Mouse (Mus musculus): ENCODE data around the gene Afp. TPM values are rescaled to one million over a fixed set of nuclear protein-coding genes. Genes with fewer than 3 reads are reported as not detected.

Afp gene
- polyA plus RNA-seq, 1 experiment from 2014 or later: 1.1 TPM

- 50% methylated on average over 6 of the region's 6 CpGs for WGBS
- Histone ChIP-seq H3K27ac (replicated peaks in 1 of 2; ENCODE audit: control insufficient read depth in 1 of 2, insufficient read depth in 1 of 2, low read depth in 2 of 2, low read length in 2 of 2) (no peak overlapping the region), H3K9me3 (ENCODE audit: control insufficient read depth, low read length) (no peaks in the 10 kb centered on the region), H3K36me3 (ENCODE audit: control insufficient read depth, insufficient read depth, low read length) (no peaks in the 10 kb centered on the region), H3K4me2 (ENCODE audit: low read length) (no peak overlapping the region), H3K4me3 (ENCODE audit: control insufficient read depth in 1 of 2, insufficient read depth in 1 of 2, low read depth in 1 of 2, low read length in 2 of 2) (no peak overlapping the region), H3K9ac (ENCODE audit: low read length) (no peak overlapping the region), H3K4me1 (ENCODE audit: control insufficient read depth in 2 of 2, insufficient read depth in 2 of 2, low read length in 2 of 2) (no peaks in the 10 kb centered on the region), H3K27me3 (ENCODE audit: control insufficient read depth, insufficient read depth, low read length) (no peaks in the 10 kb centered on the region)
- no peak for ATAC-seq (ENCODE audit: insufficient number of reproducible peaks, insufficient read depth, low FRiP score, low read depth)
These were observed 23.3 kb upstream of the Afp start for GRCm38 (mm10) chr5:90467245-90467644.

- Histone ChIP-seq H3K27me3 (ENCODE audit: control insufficient read depth, insufficient read depth, low read length) (no peaks in the 10 kb centered on the region), H3K4me1 (ENCODE audit: control insufficient read depth in 2 of 2, insufficient read depth in 2 of 2, low read length in 2 of 2) (no peaks in the 10 kb centered on the region), H3K36me3 (ENCODE audit: control insufficient read depth, insufficient read depth, low read length) (no peaks in the 10 kb centered on the region), H3K9me3 (ENCODE audit: control insufficient read depth, low read length) (no peaks in the 10 kb centered on the region), H3K9ac (ENCODE audit: low read length) (no peak overlapping the region), H3K4me3 (ENCODE audit: control insufficient read depth in 1 of 2, insufficient read depth in 1 of 2, low read depth in 1 of 2, low read length in 2 of 2) (no peak overlapping the region), H3K27ac (replicated peaks in 1 of 2; ENCODE audit: control insufficient read depth in 1 of 2, insufficient read depth in 1 of 2, low read depth in 2 of 2, low read length in 2 of 2) (no peak overlapping the region), H3K4me2 (ENCODE audit: low read length) (no peak overlapping the region)
- 75% methylated on average over 3 of the region's 3 CpGs for WGBS
- ATAC-seq (ENCODE audit: insufficient number of reproducible peaks, insufficient read depth, low FRiP score, low read depth): no peak
These were observed 19.7 kb upstream of the Afp start for GRCm38 (mm10) chr5:90470836-90471235.

- H3K27ac ChIP-seq (replicated peaks in 1 of 2; ENCODE audit: control insufficient read depth in 1 of 2, insufficient read depth in 1 of 2, low read depth in 2 of 2, low read length in 2 of 2): no peak overlapping the region
These were observed 16.6 kb upstream of the Afp start for GRCm38 (mm10) chr5:90473902-90474301.

GRCm38 (mm10) chr5:90474369-90474768 lies 16.2 kb upstream of the Afp start:
- Histone ChIP-seq H3K9ac (ENCODE audit: low read length) (no peak overlapping the region), H3K4me3 (ENCODE audit: control insufficient read depth in 1 of 2, insufficient read depth in 1 of 2, low read depth in 1 of 2, low read length in 2 of 2) (no peak overlapping the region), H3K27me3 (ENCODE audit: control insufficient read depth, insufficient read depth, low read length) (no peaks in the 10 kb centered on the region), H3K36me3 (ENCODE audit: control insufficient read depth, insufficient read depth, low read length) (no peaks in the 10 kb centered on the region), H3K4me1 (ENCODE audit: control insufficient read depth in 2 of 2, insufficient read depth in 2 of 2, low read length in 2 of 2) (no peaks in the 10 kb centered on the region), H3K4me2 (ENCODE audit: low read length) (no peak overlapping the region), H3K9me3 (ENCODE audit: control insufficient read depth, low read length) (no peaks in the 10 kb centered on the region), H3K27ac (replicated peaks in 1 of 2; ENCODE audit: control insufficient read depth in 1 of 2, insufficient read depth in 1 of 2, low read depth in 2 of 2, low read length in 2 of 2) (no peak overlapping the region)
- WGBS: 76% methylated on average over 5 of the region's 5 CpGs
- ATAC-seq (ENCODE audit: insufficient number of reproducible peaks, insufficient read depth, low FRiP score, low read depth): no peak

More at GRCm38 (mm10) chr5:90473902-90474301, 16.6 kb upstream of the Afp start:
- 89% methylated on average over 4 of the region's 4 CpGs for WGBS
- Histone ChIP-seq H3K9ac (ENCODE audit: low read length) (no peak overlapping the region), H3K4me1 (ENCODE audit: control insufficient read depth in 2 of 2, insufficient read depth in 2 of 2, low read length in 2 of 2) (no peaks in the 10 kb centered on the region), H3K4me2 (ENCODE audit: low read length) (no peak overlapping the region), H3K4me3 (ENCODE audit: control insufficient read depth in 1 of 2, insufficient read depth in 1 of 2, low read depth in 1 of 2, low read length in 2 of 2) (no peak overlapping the region), H3K9me3 (ENCODE audit: control insufficient read depth, low read length) (no peaks in the 10 kb centered on the region), H3K27me3 (ENCODE audit: control insufficient read depth, insufficient read depth, low read length) (no peaks in the 10 kb centered on the region), H3K36me3 (ENCODE audit: control insufficient read depth, insufficient read depth, low read length) (no peaks in the 10 kb centered on the region)
- no peak for ATAC-seq (ENCODE audit: insufficient number of reproducible peaks, insufficient read depth, low FRiP score, low read depth)

GRCm38 (mm10) chr5:90476741-90477140 lies 13.8 kb upstream of the Afp start:
- Histone ChIP-seq H3K36me3 (ENCODE audit: control insufficient read depth, insufficient read depth, low read length) (no peaks in the 10 kb centered on the region), H3K4me2 (ENCODE audit: low read length) (no peak overlapping the region), H3K27me3 (ENCODE audit: control insufficient read depth, insufficient read depth, low read length) (no peaks in the 10 kb centered on the region), H3K4me1 (ENCODE audit: control insufficient read depth in 2 of 2, insufficient read depth in 2 of 2, low read length in 2 of 2) (no peaks in the 10 kb centered on the region), H3K9me3 (ENCODE audit: control insufficient read depth, low read length) (no peaks in the 10 kb centered on the region), H3K27ac (replicated peaks in 1 of 2; ENCODE audit: control insufficient read depth in 1 of 2, insufficient read depth in 1 of 2, low read depth in 2 of 2, low read length in 2 of 2) (no peak overlapping the region), H3K9ac (ENCODE audit: low read length) (no peak overlapping the region), H3K4me3 (ENCODE audit: control insufficient read depth in 1 of 2, insufficient read depth in 1 of 2, low read depth in 1 of 2, low read length in 2 of 2) (no peak overlapping the region)
- no peak for ATAC-seq (ENCODE audit: insufficient number of reproducible peaks, insufficient read depth, low FRiP score, low read depth)
- 88% methylated on average over 3 of the region's 3 CpGs for WGBS

- ATAC-seq (ENCODE audit: insufficient number of reproducible peaks, insufficient read depth, low FRiP score, low read depth): no peak
- no peaks in the 10 kb centered on the region for H3K4me1 ChIP-seq (ENCODE audit: control insufficient read depth in 2 of 2, insufficient read depth in 2 of 2, low read length in 2 of 2)
- no peak overlapping the region for H3K27ac ChIP-seq (replicated peaks in 1 of 2; ENCODE audit: control insufficient read depth in 1 of 2, insufficient read depth in 1 of 2, low read depth in 2 of 2, low read length in 2 of 2)
- H3K9ac ChIP-seq (ENCODE audit: low read length): no peak overlapping the region
- 72% methylated on average over 7 of the region's 7 CpGs for WGBS
- no peaks in the 10 kb centered on the region for H3K9me3 ChIP-seq (ENCODE audit: control insufficient read depth, low read length)
- no peak overlapping the region for H3K4me3 ChIP-seq (ENCODE audit: control insufficient read depth in 1 of 2, insufficient read depth in 1 of 2, low read depth in 1 of 2, low read length in 2 of 2)
- H3K4me2 ChIP-seq (ENCODE audit: low read length): no peak overlapping the region
- no peaks in the 10 kb centered on the region for H3K36me3 ChIP-seq (ENCODE audit: control insufficient read depth, insufficient read depth, low read length)
- H3K27me3 ChIP-seq (ENCODE audit: control insufficient read depth, insufficient read depth, low read length): no peaks in the 10 kb centered on the region
These were observed 13.0 kb upstream of the Afp start for GRCm38 (mm10) chr5:90477308-90478140.

- Histone ChIP-seq H3K9ac (ENCODE audit: low read length) (no peak overlapping the region), H3K4me1 (ENCODE audit: control insufficient read depth in 2 of 2, insufficient read depth in 2 of 2, low read length in 2 of 2) (no peaks in the 10 kb centered on the region), H3K36me3 (ENCODE audit: control insufficient read depth, insufficient read depth, low read length) (no peaks in the 10 kb centered on the region), H3K4me2 (ENCODE audit: low read length) (no peak overlapping the region), H3K4me3 (ENCODE audit: control insufficient read depth in 1 of 2, insufficient read depth in 1 of 2, low read depth in 1 of 2, low read length in 2 of 2) (no peak overlapping the region), H3K27ac (replicated peaks in 1 of 2; ENCODE audit: control insufficient read depth in 1 of 2, insufficient read depth in 1 of 2, low read depth in 2 of 2, low read length in 2 of 2) (no peak overlapping the region), H3K9me3 (ENCODE audit: control insufficient read depth, low read length) (no peaks in the 10 kb centered on the region), H3K27me3 (ENCODE audit: control insufficient read depth, insufficient read depth, low read length) (no peaks in the 10 kb centered on the region)
- WGBS: 75% methylated on average over 1 of the region's 1 CpGs
- ATAC-seq (ENCODE audit: insufficient number of reproducible peaks, insufficient read depth, low FRiP score, low read depth): no peak
These were observed 11.7 kb upstream of the Afp start for GRCm38 (mm10) chr5:90478886-90479285.

- no peaks in the 10 kb centered on the region for H3K36me3 ChIP-seq (ENCODE audit: control insufficient read depth, insufficient read depth, low read length)
- WGBS: 90% methylated on average over 7 of the region's 7 CpGs
- no peak overlapping the region for H3K9ac ChIP-seq (ENCODE audit: low read length)
These were observed 4.9 kb upstream of the Afp start for GRCm38 (mm10) chr5:90485597-90485996.

More at GRCm38 (mm10) chr5:90485597-90485996, 4.9 kb upstream of the Afp start:
- Histone ChIP-seq H3K27me3 (ENCODE audit: control insufficient read depth, insufficient read depth, low read length) (no peaks in the 10 kb centered on the region), H3K27ac (replicated peaks in 1 of 2; ENCODE audit: control insufficient read depth in 1 of 2, insufficient read depth in 1 of 2, low read depth in 2 of 2, low read length in 2 of 2) (no peak overlapping the region), H3K4me3 (ENCODE audit: control insufficient read depth in 1 of 2, insufficient read depth in 1 of 2, low read depth in 1 of 2, low read length in 2 of 2) (no peak overlapping the region), H3K4me2 (ENCODE audit: low read length) (no peak overlapping the region), H3K4me1 (ENCODE audit: control insufficient read depth in 2 of 2, insufficient read depth in 2 of 2, low read length in 2 of 2) (no peaks in the 10 kb centered on the region), H3K9me3 (ENCODE audit: control insufficient read depth, low read length) (no peaks in the 10 kb centered on the region)
- no peak for ATAC-seq (ENCODE audit: insufficient number of reproducible peaks, insufficient read depth, low FRiP score, low read depth)
